Mouse (Mus musculus): ENCODE measurements around the gene Capn11. TPM values are rescaled to one million over a fixed set of nuclear protein-coding genes. Genes with fewer than 3 reads are reported as not detected.
A peak's percentile ranks its signal among the peaks of the same experiment; 100 is the strongest.

Gene Capn11
- polyA plus RNA-seq, 1 experiment from 2014 or later, result 0.84 TPM

DNA sequence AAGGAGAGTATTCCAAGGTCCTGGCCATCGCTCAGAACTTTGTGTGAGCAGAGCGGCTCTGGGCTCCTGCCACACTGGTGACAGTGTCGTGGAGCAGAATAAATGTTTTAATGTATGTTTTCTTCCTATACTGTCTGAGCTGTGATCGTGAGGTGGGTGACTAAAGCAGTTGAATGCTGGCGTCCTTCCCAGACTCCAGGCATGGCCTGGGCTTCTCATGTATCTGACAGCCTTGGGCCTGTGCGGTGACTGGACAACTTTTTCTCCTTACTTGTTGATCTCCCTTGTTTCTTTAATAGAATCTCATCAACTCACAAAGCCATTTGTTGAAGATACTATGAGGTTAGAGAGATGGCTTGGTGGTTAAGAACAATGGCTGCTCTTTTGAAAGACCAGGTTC lies 39.2 kb upstream of the Capn11 start:
- Histone ChIP-seq H3K27me3 (ENCODE audit: control insufficient read depth, insufficient read depth, low read length) (no peaks in the 10 kb centered on the region), H3K4me3 (ENCODE audit: low read length) (no peak overlapping the region), H3K4me2 (ENCODE audit: low read depth, low read length) (no peak overlapping the region), H3K9me3 (replicated peaks; ENCODE audit: control insufficient read depth, low read length) (no peaks in the 10 kb centered on the region), H3K9ac (ENCODE audit: low read length) (no peak overlapping the region), H3K27ac (ENCODE audit: low read length) (no peak overlapping the region), H3K4me1 (ENCODE audit: control insufficient read depth, insufficient read depth, low read length) (peaks cover 25% of the 10 kb centered on the region), H3K36me3 (ENCODE audit: control insufficient read depth, insufficient read depth) (peaks cover 12% of the 10 kb centered on the region; the same call in 1 of the 2 replicates)
- 58% methylated on average over 6 of the region's 6 CpGs for WGBS
- ATAC-seq (replicated peaks; ENCODE audit: extremely low read depth, insufficient read depth, low FRiP score), result no peak

DNA sequence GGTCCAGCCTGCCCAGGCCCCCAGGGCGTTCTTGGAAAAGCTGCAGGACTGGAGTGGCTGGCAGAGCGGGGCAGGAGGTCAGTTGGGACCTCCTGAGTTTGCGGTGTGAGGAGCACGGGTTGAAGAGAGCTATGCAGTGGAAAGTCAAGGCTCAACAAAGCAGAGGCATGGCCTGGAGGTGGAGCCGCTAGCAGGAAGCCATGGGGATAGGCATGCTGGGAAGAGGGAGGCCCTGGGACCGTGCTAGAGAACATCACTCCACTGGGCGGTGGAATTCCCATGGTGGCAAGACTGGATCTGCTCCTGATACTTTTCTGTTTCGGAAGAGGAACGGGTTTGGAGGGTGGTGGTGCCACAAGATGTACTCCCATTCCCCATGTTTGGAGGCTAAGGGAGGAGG lies 37.9 kb upstream of the Capn11 start:
- no peak overlapping the region for H3K4me3 ChIP-seq (ENCODE audit: low read length)
- ATAC-seq (replicated peaks; ENCODE audit: extremely low read depth, insufficient read depth, low FRiP score), result no peak
- peaks cover 12% of the 10 kb centered on the region; the same call in 1 of the 2 replicates for H3K36me3 ChIP-seq (ENCODE audit: control insufficient read depth, insufficient read depth)
- H3K27ac ChIP-seq (ENCODE audit: low read length), result no peak overlapping the region
- 89% methylated on average over 9 of the region's 9 CpGs for WGBS
- no peak overlapping the region for H3K9ac ChIP-seq (ENCODE audit: low read length)
- no peaks in the 10 kb centered on the region for H3K9me3 ChIP-seq (replicated peaks; ENCODE audit: control insufficient read depth, low read length)
- H3K4me2 ChIP-seq (ENCODE audit: low read depth, low read length), result no peak overlapping the region
- H3K27me3 ChIP-seq (ENCODE audit: control insufficient read depth, insufficient read depth, low read length), result no peaks in the 10 kb centered on the region
- peaks cover 25% of the 10 kb centered on the region for H3K4me1 ChIP-seq (ENCODE audit: control insufficient read depth, insufficient read depth, low read length)

DNA sequence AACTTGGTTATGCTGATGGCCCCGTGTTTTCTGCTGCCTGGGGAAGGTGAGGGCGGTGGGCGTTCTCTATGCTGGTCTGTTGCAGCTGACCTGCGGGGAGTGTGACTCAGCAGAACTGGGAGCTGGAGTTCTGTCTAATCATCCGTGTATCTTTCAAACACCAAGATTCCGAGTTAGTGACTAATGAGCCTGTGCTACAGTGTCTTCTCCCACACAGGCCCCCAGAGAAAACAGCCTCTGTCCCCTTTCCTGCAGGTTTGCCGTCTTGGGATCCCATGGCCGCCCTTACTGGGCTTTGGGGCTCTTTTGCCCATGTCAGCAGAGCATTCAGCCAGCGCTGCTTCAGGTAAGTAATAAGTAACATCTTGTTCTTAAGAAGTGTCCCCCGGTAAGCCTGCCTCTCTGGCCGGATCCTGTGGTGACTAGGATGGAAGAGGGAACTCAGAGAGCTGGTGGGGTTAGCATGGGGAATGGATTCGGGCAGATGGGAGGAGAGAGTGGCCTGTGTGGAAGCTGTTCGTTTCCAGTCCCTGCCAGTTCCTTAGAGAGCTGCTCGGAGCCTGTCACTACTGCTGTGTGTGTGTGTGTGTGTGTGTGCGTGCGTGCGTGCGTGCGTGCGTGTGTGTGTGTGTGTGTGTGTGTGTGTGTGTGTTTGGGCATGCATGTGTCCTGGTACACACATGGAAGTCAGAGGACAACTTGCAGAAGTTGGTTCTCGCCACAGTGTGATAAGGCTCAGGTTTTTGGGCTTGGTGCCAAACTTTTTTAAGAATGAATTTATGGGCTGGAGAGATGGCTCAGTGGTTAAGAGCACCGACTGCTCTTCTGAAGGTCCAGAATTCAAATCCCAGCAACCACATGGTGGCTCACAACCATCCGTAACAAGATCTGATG lies 36.3 kb upstream of the Capn11 start:
- peaks cover 21% of the 10 kb centered on the region for H3K4me1 ChIP-seq (ENCODE audit: control insufficient read depth, insufficient read depth, low read length)
- H3K27ac ChIP-seq (ENCODE audit: low read length), result no peak overlapping the region
- H3K9me3 ChIP-seq (replicated peaks; ENCODE audit: control insufficient read depth, low read length), result no peaks in the 10 kb centered on the region
- peaks cover 12% of the 10 kb centered on the region; the same call in 1 of the 2 replicates for H3K36me3 ChIP-seq (ENCODE audit: control insufficient read depth, insufficient read depth)
- H3K27me3 ChIP-seq (ENCODE audit: control insufficient read depth, insufficient read depth, low read length), result no peaks in the 10 kb centered on the region
- no peak overlapping the region for H3K4me3 ChIP-seq (ENCODE audit: low read length)
- no peak for ATAC-seq (replicated peaks; ENCODE audit: extremely low read depth, insufficient read depth, low FRiP score)
- H3K4me2 ChIP-seq (ENCODE audit: low read depth, low read length), result no peak overlapping the region
- 52% methylated on average over 23 of the region's 23 CpGs for WGBS
- H3K9ac ChIP-seq (ENCODE audit: low read length), result 0 out of 2 replicates have a peak overlapping the region, but pooled peaks have one; percentile 23

DNA sequence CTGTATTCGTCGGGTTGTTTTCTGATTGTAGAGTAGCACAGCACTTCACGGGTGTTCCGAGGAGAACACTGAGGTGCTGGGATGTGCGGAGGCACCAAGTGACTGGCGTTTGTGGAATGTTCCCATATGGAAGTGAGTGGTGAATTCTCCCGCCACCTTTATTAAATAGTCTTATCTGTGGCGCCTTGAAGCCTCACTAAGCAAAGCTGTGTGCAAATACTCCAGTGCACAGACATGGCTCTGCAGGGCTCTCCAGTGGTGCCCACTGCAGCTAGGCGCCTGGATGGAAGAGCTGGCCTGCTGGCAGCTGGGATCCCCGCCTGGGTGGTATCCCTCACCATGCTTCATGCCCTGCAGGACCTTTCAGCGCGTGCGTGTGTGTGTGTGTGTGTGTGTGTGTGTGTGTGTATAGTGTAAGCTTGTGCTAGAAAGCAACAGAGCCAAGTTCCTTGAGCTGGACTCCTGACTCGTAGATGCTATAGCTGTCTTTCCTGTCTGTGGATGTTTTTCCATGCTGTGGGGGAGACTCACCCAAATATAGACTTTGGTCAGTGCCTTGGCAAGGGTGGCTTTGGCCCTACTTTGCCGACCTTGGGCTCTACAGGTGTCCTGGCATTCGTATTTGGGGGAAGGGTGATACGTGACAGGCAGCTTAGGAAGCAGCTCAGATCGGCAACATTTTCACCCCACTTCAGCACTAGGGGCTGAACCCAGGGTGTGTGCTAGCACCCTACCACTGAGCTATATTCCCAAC lies 34.9 kb upstream of the Capn11 start:
- ATAC-seq (replicated peaks; ENCODE audit: extremely low read depth, insufficient read depth, low FRiP score), result peak; percentile 26; the same call in 1 of the 2 replicates
- peaks cover 25% of the 10 kb centered on the region for H3K4me1 ChIP-seq (ENCODE audit: control insufficient read depth, insufficient read depth, low read length)
- H3K27me3 ChIP-seq (ENCODE audit: control insufficient read depth, insufficient read depth, low read length), result no peaks in the 10 kb centered on the region
- 0 out of 2 replicates have a peak overlapping the region, but pooled peaks have one; percentile 3 for H3K4me2 ChIP-seq (ENCODE audit: low read depth, low read length)
- H3K36me3 ChIP-seq (ENCODE audit: control insufficient read depth, insufficient read depth), result peaks cover 11% of the 10 kb centered on the region; the same call in 1 of the 2 replicates
- H3K9me3 ChIP-seq (replicated peaks; ENCODE audit: control insufficient read depth, low read length), result no peaks in the 10 kb centered on the region
- 0 out of 2 replicates have a peak overlapping the region, but pooled peaks have one; percentile 12 for H3K9ac ChIP-seq (ENCODE audit: low read length)
- no peak overlapping the region for H3K27ac ChIP-seq (ENCODE audit: low read length)
- 53% methylated on average over 18 of the region's 18 CpGs for WGBS
- H3K4me3 ChIP-seq (ENCODE audit: low read length), result no peak overlapping the region

DNA sequence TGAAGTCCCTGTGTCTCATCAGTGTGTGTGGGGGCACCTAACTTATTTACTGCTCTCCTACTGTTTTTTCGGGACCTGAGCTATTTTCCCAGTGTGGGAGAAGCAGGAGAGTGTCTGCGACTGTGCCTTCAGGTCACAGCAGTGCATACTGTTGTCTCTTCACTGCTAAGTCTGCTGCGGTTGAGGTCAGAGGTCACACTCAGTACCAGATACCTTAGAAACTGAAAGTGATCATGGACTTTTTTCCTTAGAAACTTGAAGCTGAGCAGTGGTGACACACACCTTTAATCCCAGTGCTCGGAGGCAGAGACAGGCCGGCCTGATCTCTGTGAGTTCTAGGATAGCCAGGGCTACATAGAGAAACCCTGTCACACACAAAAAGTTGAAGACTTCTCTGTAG lies 33.0 kb upstream of the Capn11 start:
- Histone ChIP-seq H3K9me3 (replicated peaks; ENCODE audit: control insufficient read depth, low read length) (no peaks in the 10 kb centered on the region), H3K27me3 (ENCODE audit: control insufficient read depth, insufficient read depth, low read length) (no peaks in the 10 kb centered on the region), H3K9ac (ENCODE audit: low read length) (no peak overlapping the region), H3K36me3 (ENCODE audit: control insufficient read depth, insufficient read depth) (peaks cover 4% of the 10 kb centered on the region; the same call in 1 of the 2 replicates), H3K27ac (ENCODE audit: low read length) (no peak overlapping the region), H3K4me1 (ENCODE audit: control insufficient read depth, insufficient read depth, low read length) (peaks cover 33% of the 10 kb centered on the region), H3K4me3 (ENCODE audit: low read length) (no peak overlapping the region), H3K4me2 (ENCODE audit: low read depth, low read length) (no peak overlapping the region)
- WGBS, result 80% methylated on average over 5 of the region's 5 CpGs
- ATAC-seq (replicated peaks; ENCODE audit: extremely low read depth, insufficient read depth, low FRiP score), result no peak

DNA sequence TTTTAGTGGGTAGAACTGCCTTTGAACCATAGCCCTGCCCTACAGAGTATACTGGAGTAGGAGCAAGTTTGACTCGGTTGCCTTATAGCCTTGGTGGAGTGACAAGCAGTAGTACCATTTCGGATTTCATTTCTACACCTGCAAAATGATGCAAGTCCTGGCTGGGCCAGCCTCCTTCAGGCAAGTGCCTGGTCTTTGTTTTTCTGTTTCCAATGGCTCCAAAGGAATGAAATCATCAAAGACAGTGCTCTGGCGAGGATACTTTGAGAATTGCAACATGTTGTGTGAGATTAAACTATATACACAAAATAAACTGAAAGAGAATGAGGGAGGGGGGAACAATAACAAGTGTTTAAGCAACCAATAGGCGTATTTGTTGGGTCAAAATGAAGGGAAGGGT lies 30.9 kb upstream of the Capn11 start:
- WGBS, result 88% methylated on average over 4 of the region's 4 CpGs
- no peak overlapping the region for H3K4me3 ChIP-seq (ENCODE audit: low read length)
- H3K27ac ChIP-seq (ENCODE audit: low read length), result no peak overlapping the region
- H3K9me3 ChIP-seq (replicated peaks; ENCODE audit: control insufficient read depth, low read length), result no peaks in the 10 kb centered on the region
- peaks cover 31% of the 10 kb centered on the region for H3K4me1 ChIP-seq (ENCODE audit: control insufficient read depth, insufficient read depth, low read length)
- H3K36me3 ChIP-seq (ENCODE audit: control insufficient read depth, insufficient read depth), result no peaks in the 10 kb centered on the region
- no peak for ATAC-seq (replicated peaks; ENCODE audit: extremely low read depth, insufficient read depth, low FRiP score)
- H3K4me2 ChIP-seq (ENCODE audit: low read depth, low read length), result no peak overlapping the region
- H3K9ac ChIP-seq (ENCODE audit: low read length), result no peak overlapping the region
- H3K27me3 ChIP-seq (ENCODE audit: control insufficient read depth, insufficient read depth, low read length), result no peaks in the 10 kb centered on the region

DNA sequence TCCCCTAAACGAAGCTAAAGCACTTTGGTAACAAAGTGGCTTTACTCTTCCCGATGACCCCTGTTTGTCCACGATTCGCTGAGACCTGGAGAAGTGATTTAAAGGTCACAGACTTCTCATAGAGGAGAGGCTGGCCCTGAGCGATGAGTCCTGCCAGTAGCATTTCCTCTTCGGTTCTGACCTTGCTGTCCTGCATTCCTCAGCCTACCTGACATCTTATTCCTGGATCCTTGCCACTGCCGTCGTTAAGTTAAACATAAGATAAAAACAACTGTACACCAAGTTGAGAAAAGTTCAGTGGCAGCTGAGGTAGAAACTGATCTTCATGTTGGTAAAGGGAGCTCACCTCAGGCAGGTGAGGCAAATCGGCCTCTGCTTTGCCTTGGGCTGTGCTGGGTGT lies 30.0 kb upstream of the Capn11 start:
- H3K27ac ChIP-seq (ENCODE audit: low read length), result no peak overlapping the region; the same call in 1 of the 2 replicates
- ATAC-seq (replicated peaks; ENCODE audit: extremely low read depth, insufficient read depth, low FRiP score), result no peak
- peaks cover 28% of the 10 kb centered on the region for H3K4me1 ChIP-seq (ENCODE audit: control insufficient read depth, insufficient read depth, low read length)
- no peak overlapping the region for H3K4me2 ChIP-seq (ENCODE audit: low read depth, low read length)
- H3K4me3 ChIP-seq (ENCODE audit: low read length), result no peak overlapping the region
- H3K36me3 ChIP-seq (ENCODE audit: control insufficient read depth, insufficient read depth), result no peaks in the 10 kb centered on the region
- H3K27me3 ChIP-seq (ENCODE audit: control insufficient read depth, insufficient read depth, low read length), result no peaks in the 10 kb centered on the region
- no peaks in the 10 kb centered on the region for H3K9me3 ChIP-seq (replicated peaks; ENCODE audit: control insufficient read depth, low read length)
- WGBS, result 51% methylated on average over 9 of the region's 9 CpGs
- peak overlapping the region; percentile 11; the same call in 1 of the 2 replicates for H3K9ac ChIP-seq (ENCODE audit: low read length)

DNA sequence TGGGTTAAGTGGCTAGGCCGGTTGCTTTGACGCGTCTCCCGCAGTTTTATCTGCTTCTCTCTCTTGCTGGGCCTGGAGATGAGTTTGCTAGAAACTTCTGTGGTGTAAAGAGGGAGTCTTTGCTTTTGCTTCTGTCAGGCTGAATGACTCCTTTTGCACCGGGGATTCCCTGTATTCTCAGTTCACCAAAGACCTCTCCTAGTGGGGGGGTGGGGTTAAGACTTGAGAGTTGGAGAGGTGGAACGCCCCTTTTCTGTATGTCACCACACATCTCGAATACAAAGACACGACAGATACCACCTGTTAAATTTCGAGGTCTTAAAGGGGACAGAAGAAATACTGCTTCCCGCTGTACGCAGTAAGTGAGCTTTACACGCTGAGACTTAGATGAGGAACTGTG lies 27.6 kb upstream of the Capn11 start, which contains the start of gene Tmem63b:
Tmem63b (minus strand) TSS at position 190 of the 400 bp plus-strand sequence.
- H3K27ac ChIP-seq (ENCODE audit: low read length), result peak within 1 kb of the TSS; percentile 81
- H3K27me3 ChIP-seq (ENCODE audit: control insufficient read depth, insufficient read depth, low read length), result no peaks in the 10 kb centered on the region
- H3K4me3 ChIP-seq (ENCODE audit: low read length), result peak within 1 kb of the TSS; percentile 96
- no peak for ATAC-seq (replicated peaks; ENCODE audit: extremely low read depth, insufficient read depth, low FRiP score)
- peak within 1 kb of the TSS; percentile 86 for H3K4me2 ChIP-seq (ENCODE audit: low read depth, low read length)
- H3K4me1 ChIP-seq (ENCODE audit: control insufficient read depth, insufficient read depth, low read length), result peaks cover 23% of the 10 kb centered on the region
- peak within 1 kb of the TSS; percentile 91 for H3K9ac ChIP-seq (ENCODE audit: low read length)
- H3K36me3 ChIP-seq (ENCODE audit: control insufficient read depth, insufficient read depth), result no peaks in the 10 kb centered on the region
- 5% methylated on average over 12 of the region's 12 CpGs for WGBS
- no peaks in the 10 kb centered on the region for H3K9me3 ChIP-seq (replicated peaks; ENCODE audit: control insufficient read depth, low read length)

All from heart, embryonic 16.5 days (tissue).